Mouse (Mus musculus) heart, adult 2 months (tissue): ENCODE data around the gene A830018L16Rik. TPM values are rescaled to one million over a fixed set of nuclear protein-coding genes. Genes with fewer than 3 reads are reported as not detected.

Experiments
- DNase-seq, 2 experiments: peaks; one replicate each; pipeline ENCODE4 v3.0.0; 2021
- H3K27ac ChIP-seq: fragments of 200-600 bp; 2 replicates; pipeline ENCODE4 v1.8.1; 2022
- H3K27me3 ChIP-seq: fragments of 200-500 bp; 2 replicates; pipeline ENCODE4 v1.6.1; 2012; ENCODE audit warnings: mild to moderate bottlenecking, low read length, inconsistent platforms, mixed read lengths; ENCODE audit not compliant: control insufficient read depth, insufficient read depth
- H3K36me3 ChIP-seq: fragments of 200-500 bp; 2 replicates; pipeline ENCODE4 v1.6.1; 2012; ENCODE audit warnings: low read length, inconsistent platforms; ENCODE audit not compliant: control insufficient read depth, insufficient read depth
- H3K4me1 ChIP-seq: fragments of 200-500 bp; 2 replicates; pipeline ENCODE4 v1.6.1; 2011; ENCODE audit warnings: low read length; ENCODE audit not compliant: control insufficient read depth, insufficient read depth
- H3K4me3 ChIP-seq: fragments of 200-600 bp; 2 replicates; pipeline ENCODE4 v1.8.1; 2022
- H3K79me2 ChIP-seq: fragments of 200-500 bp; replicated peaks from 2 replicates; pipeline ENCODE4 v1.6.1; 2012; ENCODE audit warnings: mild to moderate bottlenecking, inconsistent platforms, low read length, moderate library complexity, mixed read lengths; ENCODE audit not compliant: control insufficient read depth, insufficient read depth
- H3K9ac ChIP-seq: fragments of 200-500 bp; 2 replicates; pipeline ENCODE4 v1.6.1; 2012; ENCODE audit warnings: low read depth, mild to moderate bottlenecking, control low read depth, inconsistent platforms, low read length, mixed read lengths
- CTCF ChIP-seq: fragments of 200-600 bp; IDR thresholded peaks from 2 replicates; pipeline ENCODE4 v1.8.1; 2022; ENCODE audit warnings: antibody characterized with exemption, mild to moderate bottlenecking, moderate library complexity
- EP300 ChIP-seq: fragments of 200-500 bp; IDR thresholded peaks from 2 replicates; pipeline ENCODE4 v1.6.1; 2011; ENCODE audit warnings: low read depth, low read length, control low read depth; ENCODE audit not compliant: insufficient read depth
- POLR2A ChIP-seq: fragments of 200-500 bp; IDR thresholded peaks from 2 replicates; pipeline ENCODE4 v1.6.1; 2011; ENCODE audit warnings: mild to moderate bottlenecking, low read depth, low read length, control low read depth; ENCODE audit not compliant: insufficient read depth
- WGBS: fragments of 180-500 bp; shearing (Covaris S2); methylation state at CpG from one replicate; pipeline ENCODE4 v1.1.7; 2018; 5-methylcytosine and 5-hydroxymethylcytosine counted together
- intact Hi-C: fragments of 180-260 bp; cut with DNase I; formaldehyde crosslinking; loops from one replicate; pipeline ENCODE4 v1.15.1; 2025
- polyA plus RNA-seq: library from polyadenylated mRNA; depleted of rRNA; stranded (reverse); fragments of >200 nt; gene quantifications from 2 replicates; pipeline ENCODE4 v1.2.3, GENCODE M21; 2012
- total RNA-seq, 2 experiments: library from RNA; stranded (reverse); gene quantifications; 2 replicates each; pipeline ENCODE4 v1.2.3; 2021

Gene A830018L16Rik
- total and polyA plus RNA-seq, 3 experiments: 0.18 to 0.61 (median 0.34) TPM

GRCm38 (mm10) chr1:11881706-11882105, 467.8 kb downstream of the A830018L16Rik start:
- WGBS: 22% methylated on average over 2 of the region's 2 CpGs
- H3K36me3 ChIP-seq: no peaks in the 10 kb centered on the region
- TF ChIP-seq CTCF (no peak), EP300 (no peak), POLR2A (no peak)
- intact Hi-C loops: no loop called here
- no peaks in the 10 kb centered on the region for H3K27me3 ChIP-seq
- no peak overlapping the region for H3K9ac ChIP-seq
- DNase-seq: no peak
- H3K79me2 ChIP-seq: no peaks in the 10 kb centered on the region
- H3K4me1 ChIP-seq: no peaks in the 10 kb centered on the region
- H3K4me3 ChIP-seq: no peak overlapping the region
- H3K27ac ChIP-seq: no peak overlapping the region

GRCm38 (mm10) chr1:11895715-11896114, 481.8 kb downstream of the A830018L16Rik start:
- no peak for TF ChIP-seq EP300
- TF ChIP-seq CTCF: no peak
- no peak for TF ChIP-seq POLR2A
- Histone ChIP-seq H3K4me1 (no peaks in the 10 kb centered on the region), H3K27ac (no peak overlapping the region), H3K9ac (no peak overlapping the region), H3K27me3 (no peaks in the 10 kb centered on the region), H3K4me3 (no peak overlapping the region), H3K36me3 (no peaks in the 10 kb centered on the region), H3K79me2 (no peaks in the 10 kb centered on the region)
- intact Hi-C loops: no loop called here
- no peak for DNase-seq
- 50% methylated on average over 3 of the region's 3 CpGs for WGBS

DNA sequence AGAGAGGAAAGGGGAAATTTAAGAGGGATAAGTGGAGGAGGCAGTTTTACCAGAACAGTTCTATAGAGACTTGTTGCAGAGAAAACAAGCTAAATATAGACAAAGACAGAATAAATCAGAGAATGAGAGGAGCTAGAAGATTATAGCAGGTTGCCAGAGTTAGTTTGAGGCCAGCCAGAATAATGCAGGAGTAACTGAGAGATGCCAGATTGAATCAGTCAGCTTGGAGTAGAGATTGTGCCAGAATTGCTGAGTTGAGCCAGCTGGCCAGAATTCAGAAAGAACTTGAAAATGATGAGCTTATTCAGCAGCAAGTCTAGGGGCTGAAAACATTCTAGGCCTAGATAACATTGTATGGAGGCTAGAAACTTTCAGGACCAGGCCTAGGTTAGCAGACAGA, 502.0 kb downstream of the A830018L16Rik start:
- Histone ChIP-seq H3K79me2 (no peaks in the 10 kb centered on the region), H3K27me3 (no peaks in the 10 kb centered on the region), H3K9ac (no peak overlapping the region), H3K4me3 (no peak overlapping the region), H3K4me1 (no peaks in the 10 kb centered on the region), H3K36me3 (no peaks in the 10 kb centered on the region), H3K27ac (no peak overlapping the region)
- DNase-seq: no peak
- intact Hi-C loops: no loop called here
- no peak for TF ChIP-seq POLR2A
- TF ChIP-seq EP300: no peak
- no peak for TF ChIP-seq CTCF

DNA sequence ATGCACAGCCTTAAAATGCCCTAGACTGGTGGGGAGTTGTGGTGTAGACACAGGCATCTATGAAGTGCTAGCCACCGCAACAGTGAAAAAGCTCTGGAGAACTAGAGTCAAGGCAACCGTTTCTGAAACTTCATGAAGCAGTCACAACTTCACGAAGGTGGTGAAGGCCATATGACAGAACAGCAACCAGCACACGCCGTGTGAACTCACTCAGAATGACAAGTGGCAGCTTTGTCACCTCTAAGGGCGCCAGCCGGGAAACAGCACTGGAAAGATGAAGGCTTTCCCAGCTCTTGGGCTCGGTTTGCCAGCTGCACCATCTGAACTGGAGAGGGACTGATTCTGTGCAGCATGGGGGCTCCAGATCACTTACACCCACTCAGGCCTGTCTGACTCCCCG, 523.1 kb downstream of the A830018L16Rik start:
- no peak overlapping the region for H3K4me3 ChIP-seq
- TF ChIP-seq POLR2A: no peak
- TF ChIP-seq CTCF: no peak
- no peak for TF ChIP-seq EP300
- no peak overlapping the region for H3K27ac ChIP-seq
- no peaks in the 10 kb centered on the region for H3K36me3 ChIP-seq
- H3K79me2 ChIP-seq: no peaks in the 10 kb centered on the region
- H3K4me1 ChIP-seq: no peaks in the 10 kb centered on the region
- 63% methylated on average over 9 of the region's 9 CpGs for WGBS
- no peak overlapping the region for H3K9ac ChIP-seq
- H3K27me3 ChIP-seq: no peaks in the 10 kb centered on the region
- no peak for DNase-seq
- intact Hi-C loops: no loop called here

GRCm38 (mm10) chr1:11959421-11960206, 545.7 kb downstream of the A830018L16Rik start:
- TF ChIP-seq POLR2A (no peak), EP300 (no peak), CTCF (no peak)
- no peak for DNase-seq

DNA sequence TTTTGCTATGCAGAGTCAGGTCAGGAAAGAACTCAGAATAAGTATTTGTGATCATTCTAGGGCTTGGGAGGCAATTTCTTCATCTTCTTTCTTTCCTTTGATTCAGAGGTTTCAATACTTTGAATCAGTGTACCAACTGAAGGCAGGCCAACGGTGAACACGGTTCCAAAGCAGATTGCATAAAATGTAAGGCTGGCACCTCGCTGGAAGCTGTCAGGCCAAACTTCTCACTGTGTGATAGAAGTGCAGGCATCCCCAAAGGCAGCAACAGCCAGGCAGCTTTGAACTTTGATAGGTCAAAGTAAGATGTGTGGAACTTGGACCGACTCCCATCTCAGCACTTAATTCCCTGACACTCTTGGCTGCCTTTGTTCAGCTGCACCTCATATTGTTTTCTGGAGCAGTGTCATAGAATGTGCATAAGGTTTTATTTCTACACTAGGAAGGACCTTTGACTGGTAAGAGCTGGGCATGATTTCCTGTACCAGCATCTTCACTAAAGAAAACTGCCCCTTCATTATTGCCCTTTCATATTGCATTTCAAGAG, 568.8 kb downstream of the A830018L16Rik start:
- H3K9ac ChIP-seq: no peak overlapping the region

More at GRCm38 (mm10) chr1:11959421-11960206, 545.7 kb downstream of the A830018L16Rik start:
- no peaks in the 10 kb centered on the region for H3K27me3 ChIP-seq
- no peaks in the 10 kb centered on the region for H3K36me3 ChIP-seq
- H3K4me3 ChIP-seq: no peak overlapping the region
- H3K9ac ChIP-seq: no peak overlapping the region
- H3K27ac ChIP-seq: no peak overlapping the region
- intact Hi-C loops: no loop called here
- 62% methylated on average over 2 of the region's 2 CpGs for WGBS
- H3K79me2 ChIP-seq: no peaks in the 10 kb centered on the region
- H3K4me1 ChIP-seq: no peaks in the 10 kb centered on the region

More for the DNA sequence above, 568.8 kb downstream of the A830018L16Rik start:
- WGBS: 47% methylated on average over 4 of the region's 4 CpGs
- H3K27me3 ChIP-seq: no peaks in the 10 kb centered on the region
- H3K36me3 ChIP-seq: no peaks in the 10 kb centered on the region
- intact Hi-C loops: no loop called here
- TF ChIP-seq EP300: no peak
- no peak for TF ChIP-seq CTCF
- no peak for TF ChIP-seq POLR2A
- no peaks in the 10 kb centered on the region for H3K79me2 ChIP-seq
- no peak overlapping the region for H3K4me3 ChIP-seq
- DNase-seq: no peak
- H3K27ac ChIP-seq: no peak overlapping the region
- no peaks in the 10 kb centered on the region for H3K4me1 ChIP-seq
